9 mouse cellular contexts compared by ENCODE assay signal in genomic region chr2:18676457-18676935, GRCm38 (mm10). TPM values are rescaled to one million over a fixed set of nuclear protein-coding genes. Genes with fewer than 3 reads are reported as not detected.
DNase-seq lines count a peak whose midpoint lies in the region; ATAC-seq and TF ChIP-seq lines count a peak whose summit lies in the region.
"Had no signal": no experiment of that assay in that cellular context is flagged by ENCODE, and none has a peak within 500 bp of the region (broad histone marks: within the 10 kb centered on the region; RNA-seq: fewer than 3 reads in every experiment).

No protein-coding gene starts in this region.

- WGBS in forebrain, embryonic 16.5 days: 0% methylated on average over 20 of the region's 64 CpGs
- WGBS in hindbrain, embryonic 12.5 days: under 1% methylated on average over 23 of the region's 64 CpGs

- ATAC-seq in G1E (ENCODE audit: extremely low read depth, insufficient number of reproducible peaks, low FRiP score, poor library complexity, severe bottlenecking): no peak
- ATAC-seq in cerebellum, adult (ENCODE audit: insufficient number of reproducible peaks, low FRiP score, low TSS enrichment): peak; percentile 52
- peak; percentile 77 for ATAC-seq in forebrain, embryonic 16.5 days
- ATAC-seq in hindbrain, embryonic 12.5 days (ENCODE audit: low FRiP score): peak; percentile 89
- ATAC-seq in megakaryocyte, adult 5-6 weeks (ENCODE audit: poor library complexity, severe bottlenecking): peak; percentile 20

- peak overlapping the region; percentile 67 for H3K4me2 ChIP-seq in forebrain, embryonic 16.5 days (ENCODE audit: low read length)
- peak overlapping the region; percentile 77 for H3K4me2 ChIP-seq in hindbrain, embryonic 12.5 days (replicated peaks)

- TF ChIP-seq CTCF in G1E (IDR thresholded peaks at IDR 0.05; ENCODE audit: low read depth, low read length): no peak
- TF ChIP-seq CTCF in left cerebral cortex, adult 2 months (IDR thresholded peaks at IDR 0.05): no peak; the same call in 1 of the 2 replicates

- H3K4me3 ChIP-seq in G1E (ENCODE audit: low read depth, low read length): peak overlapping the region; percentile 86
- peak overlapping the region; percentile 94 for H3K4me3 ChIP-seq in forebrain, embryonic 16.5 days (replicated peaks; ENCODE audit: low read length)
- H3K4me3 ChIP-seq in hindbrain, embryonic 12.5 days: peak overlapping the region; percentile 85
- peak overlapping the region; percentile 80 for H3K4me3 ChIP-seq in left cerebral cortex, adult 2 months

- H3K9me3 ChIP-seq in G1E (replicated peaks): no peaks in the 10 kb centered on the region
- H3K9me3 ChIP-seq in forebrain, embryonic 16.5 days (ENCODE audit: control insufficient read depth, low read length): no peaks in the 10 kb centered on the region
- H3K9me3 ChIP-seq in hindbrain, embryonic 12.5 days (replicated peaks): no peaks in the 10 kb centered on the region

- no peaks in the 10 kb centered on the region for H3K27me3 ChIP-seq in G1E (ENCODE audit: insufficient read depth, low read length)
- peaks cover 15% of the 10 kb centered on the region for H3K27me3 ChIP-seq in forebrain, embryonic 16.5 days (replicated peaks; ENCODE audit: control insufficient read depth, insufficient read depth, low read length)
- H3K27me3 ChIP-seq in hindbrain, embryonic 12.5 days: peaks cover 27% of the 10 kb centered on the region

- H3K9ac ChIP-seq in forebrain, embryonic 16.5 days (replicated peaks; ENCODE audit: low read depth, low read length): peak overlapping the region; percentile 98
- H3K9ac ChIP-seq in hindbrain, embryonic 12.5 days: peak overlapping the region; percentile 96

- peak overlapping the region; percentile 97 for H3K27ac ChIP-seq in forebrain, embryonic 16.5 days (ENCODE audit: low read length)
- peak overlapping the region; percentile 100 for H3K27ac ChIP-seq in hindbrain, embryonic 12.5 days
- H3K27ac ChIP-seq in left cerebral cortex, adult 2 months: peak overlapping the region; percentile 97

- H3K36me3 ChIP-seq in G1E (replicated peaks): peaks cover 12% of the 10 kb centered on the region
- H3K36me3 ChIP-seq in forebrain, embryonic 16.5 days (ENCODE audit: control insufficient read depth, insufficient read depth): no peaks in the 10 kb centered on the region
- no peaks in the 10 kb centered on the region for H3K36me3 ChIP-seq in hindbrain, embryonic 12.5 days

- intact Hi-C loops in left cerebral cortex, adult 2 months (cut with DNase I): loop anchor here (2.0 to 10.0 kb wide), 9 partner anchors 14 to 978 kb away; partner anchors contain the start of genes 4930426L09Rik, Otud1 and Pip4k2a

- peaks cover 41% of the 10 kb centered on the region for H3K4me1 ChIP-seq in G1E (ENCODE audit: insufficient read depth, low read depth, low read length)
- peaks cover 35% of the 10 kb centered on the region for H3K4me1 ChIP-seq in forebrain, embryonic 16.5 days (replicated peaks; ENCODE audit: control insufficient read depth, insufficient read depth, low read length)
- H3K4me1 ChIP-seq in hindbrain, embryonic 12.5 days: peaks cover 36% of the 10 kb centered on the region

- DNase-seq in G1E (ENCODE audit: low spot score): peak; percentile 84
- peak; percentile 72 to 82 for DNase-seq in left cerebral cortex, adult 2 months (ENCODE audit: extremely low spot score in 1 of 2, low spot score in 2 of 2)
- peak; percentile 81 for DNase-seq in right cerebral cortex, postnatal 14 days
- DNase-seq in urinary bladder, postnatal 36 days (ENCODE audit: low spot score in 2 of 2): peak; percentile 59 to 65

RNA-seq across cellular contexts. Expression of gene Bmi1, which starts 0.3 kb away (rescaled TPM):
- total RNA-seq in G1E (2014; fragmentation: Nextera tagmentation): 155 and 179 TPM in 2 replicates
- 147 and 165 TPM in 2 replicates for total RNA-seq in G1E (2017)
- polyA plus RNA-seq in G1E (2012): 43.1 and 45.4 TPM in 2 replicates
- polyA plus RNA-seq in forebrain, embryonic 16.5 days (2015; fragmentation: Nextera tagmentation; extraction: Ambion mirVana): 34.8 and 40.9 TPM in 2 replicates
- polyA plus RNA-seq in hindbrain, embryonic 12.5 days (2016; fragmentation: Nextera tagmentation; extraction: Ambion mirVana): 42.4 and 46.8 TPM in 2 replicates
- total RNA-seq in left cerebral cortex, adult 2 months (2021): 10 to 100 TPM; 39.5 to 40.1 TPM
- 18.1 and 22.2 TPM in 2 replicates for total RNA-seq in megakaryocyte, adult 5-6 weeks (2015)
- total RNA-seq in megakaryocyte, adult 5-6 weeks (2017): 16.5 and 23.3 TPM in 2 replicates

RNA-seq across cellular contexts. Expression of gene Commd3, which starts 4.3 kb away (rescaled TPM):
- total RNA-seq in G1E (2014; fragmentation: Nextera tagmentation) (247 and 256 TPM in 2 replicates), G1E (2017) (346 and 370 TPM in 2 replicates)
- polyA plus RNA-seq in G1E (2012): 262 and 271 TPM in 2 replicates
- polyA plus RNA-seq in forebrain, embryonic 16.5 days (2015; fragmentation: Nextera tagmentation; extraction: Ambion mirVana): 291 TPM in 2 replicates
- 174 and 180 TPM in 2 replicates for polyA plus RNA-seq in hindbrain, embryonic 12.5 days (2016; fragmentation: Nextera tagmentation; extraction: Ambion mirVana)
- 10 to 100 TPM; 80.5 to 89.2 TPM for total RNA-seq in left cerebral cortex, adult 2 months (2021)
- 112 and 114 TPM in 2 replicates for total RNA-seq in megakaryocyte, adult 5-6 weeks (2015)
- total RNA-seq in megakaryocyte, adult 5-6 weeks (2017): 105 and 126 TPM in 2 replicates

RNA-seq across cellular contexts. Expression of gene Spag6, which starts 17.3 kb away (rescaled TPM):
- total RNA-seq in G1E (2014; fragmentation: Nextera tagmentation) (not detected in 2 replicates), G1E (2017) (0.22 and 0.46 TPM in 2 replicates)
- 0.08 and 0.18 TPM in 2 replicates for polyA plus RNA-seq in G1E (2012)
- polyA plus RNA-seq in forebrain, embryonic 16.5 days (2015; fragmentation: Nextera tagmentation; extraction: Ambion mirVana): not detected in 2 replicates
- polyA plus RNA-seq in hindbrain, embryonic 12.5 days (2016; fragmentation: Nextera tagmentation; extraction: Ambion mirVana): 0.22 and 0.35 TPM in 2 replicates
- total RNA-seq in left cerebral cortex, adult 2 months (2021): 1 to 10 TPM; 8.9 TPM
- total RNA-seq in megakaryocyte, adult 5-6 weeks (2015): not detected in 2 replicates
- total RNA-seq in megakaryocyte, adult 5-6 weeks (2017): not detected in 2 replicates
- total RNA-seq: hematopoietic stem cell, adult 5-6 weeks had no signal

Comparison
In these comparisons a context has a peak if more than half of its experiments do, and no peak if none do; other contexts are left out.
1. RNA of gene Spag6, which starts 17.3 kb away (total RNA-seq): 8.9 TPM in left cerebral cortex, adult 2 months; 0.22 to 0.46 TPM in G1E and not detected in megakaryocyte, adult 5-6 weeks; every median in the first group is over 4 times any median in the second.
2. Peak in every context shown above with its lines, with median percentiles within 50 percentile points of each other: DNase-seq, H3K4me3 ChIP-seq and H3K27ac ChIP-seq.